Mouse (Mus musculus) brain, embryonic 14.5 days (tissue): ENCODE data around the gene Lrrk1.

Source experiments
- CTCF ChIP-seq: fragments of 200-500 bp; IDR thresholded peaks from 2 replicates; pipeline ENCODE4 v1.5.1; 2012; ENCODE audit warnings: inconsistent platforms, mild to moderate bottlenecking, moderate library complexity, borderline replicate concordance; ENCODE audit not compliant: insufficient read depth, insufficient read length; ENCODE audit errors: extremely low read depth
- POLR2A ChIP-seq: fragments of 200-500 bp; IDR thresholded peaks from 2 replicates; pipeline ENCODE4 v1.6.1; 2012; ENCODE audit warnings: mild to moderate bottlenecking, inconsistent platforms, borderline replicate concordance; ENCODE audit not compliant: poor library complexity, insufficient read depth, insufficient read length, severe bottlenecking; ENCODE audit errors: extremely low read depth

DNA sequence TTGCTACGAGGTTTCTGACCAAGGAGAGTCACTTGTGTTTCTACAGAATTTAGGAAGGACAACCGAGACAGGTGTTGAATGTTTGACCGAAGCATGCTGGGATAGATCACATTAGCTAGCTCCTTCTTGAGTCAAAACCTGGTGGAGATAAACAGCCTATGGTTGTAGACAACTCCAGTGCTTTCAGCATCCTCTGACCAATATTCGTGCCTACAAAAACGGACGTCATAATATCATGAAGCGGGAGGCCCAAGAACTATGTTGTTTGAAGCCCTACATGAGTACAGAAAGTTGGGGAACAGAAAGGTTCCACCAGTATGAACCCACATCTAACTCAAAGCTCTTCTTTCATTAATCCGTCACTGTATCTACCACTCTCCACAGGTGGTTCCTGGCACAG lies 3.3 kb downstream of the Lrrk1 start:
- TF ChIP-seq POLR2A, result no peak
- TF ChIP-seq CTCF, result no peak
